Mouse (Mus musculus) CD4-positive, CD25-positive, alpha-beta regulatory T cell, adult 2 months (primary cell): ENCODE data around the gene Eno2.
A peak's percentile ranks its signal among the peaks of the same experiment; 100 is the strongest.
"Not testable (repeated sequence)": the region's sequence is repeated elsewhere in the genome, so short reads cannot be mapped to it uniquely, and the experiment has no call there.

Source experiments
- DNase-seq: peaks from one replicate; pipeline ENCODE4 v3.0.0-alpha.2; 2012; ENCODE audit warnings: low read depth, low spot score

The Eno2 gene

DNA sequence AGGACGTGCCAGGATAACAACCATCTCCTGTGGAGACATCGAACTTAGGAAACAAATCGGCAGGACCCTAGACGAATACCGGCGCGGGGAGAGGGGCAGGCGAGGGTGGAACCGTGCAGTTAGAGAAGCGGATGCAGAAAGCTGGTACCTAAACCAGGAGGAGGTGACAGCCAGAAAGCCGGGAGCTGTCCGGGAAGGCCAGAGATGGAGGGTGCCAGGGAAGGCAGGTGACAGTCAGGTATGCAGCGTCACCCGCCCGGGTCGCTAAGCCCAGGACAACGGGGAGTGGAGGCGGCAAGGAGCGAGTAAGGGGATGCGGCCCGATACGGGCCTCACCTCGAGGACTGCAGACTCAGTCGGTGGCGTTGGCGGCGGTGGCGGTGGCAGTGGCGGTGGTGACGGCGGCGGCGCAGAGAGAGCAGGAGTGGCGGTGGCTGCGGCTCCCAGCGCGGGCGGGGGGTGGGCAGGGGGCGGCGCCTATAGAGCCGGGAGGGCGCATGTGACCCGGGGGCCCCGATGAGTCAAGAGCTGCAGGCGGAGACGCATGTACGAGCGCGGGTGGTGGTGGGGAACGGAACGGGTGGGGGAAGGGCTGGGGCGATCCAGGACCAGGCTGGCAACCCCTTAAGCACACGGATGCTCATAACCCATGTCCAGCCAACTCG is at the start of gene Eno2:
Gene Eno2 (minus strand): TSS at position 573 of the 665 bp plus-strand sequence.
- peak; percentile 81 for DNase-seq

GRCm38 (mm10) chr6:124817971-124818370 is 48.5 kb upstream of the Eno2 start:
- DNase-seq, result no peak

GRCm38 (mm10) chr6:124817563-124817962 is 48.1 kb upstream of the Eno2 start:
- DNase-seq, result no peak

DNA sequence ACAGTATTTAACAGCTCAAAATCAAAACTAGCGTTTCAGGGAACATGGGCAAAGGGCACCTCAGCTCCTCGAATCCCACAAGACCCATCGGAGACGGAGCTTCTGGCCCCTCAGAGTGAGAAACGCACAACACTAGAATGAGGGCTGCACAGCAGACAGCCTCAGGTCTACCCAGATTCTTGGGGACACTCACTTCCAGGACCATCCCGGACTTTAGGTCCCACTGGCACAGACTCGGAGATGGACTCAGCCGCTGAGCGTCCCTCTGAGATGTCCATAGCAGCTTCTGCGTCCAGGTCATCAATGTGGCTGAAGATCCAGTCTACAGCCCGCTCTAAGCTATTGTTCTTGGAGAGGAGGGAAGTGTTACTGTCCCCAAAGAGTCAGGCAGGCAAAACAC is 47.7 kb upstream of the Eno2 start:
- DNase-seq, result no peak

DNA sequence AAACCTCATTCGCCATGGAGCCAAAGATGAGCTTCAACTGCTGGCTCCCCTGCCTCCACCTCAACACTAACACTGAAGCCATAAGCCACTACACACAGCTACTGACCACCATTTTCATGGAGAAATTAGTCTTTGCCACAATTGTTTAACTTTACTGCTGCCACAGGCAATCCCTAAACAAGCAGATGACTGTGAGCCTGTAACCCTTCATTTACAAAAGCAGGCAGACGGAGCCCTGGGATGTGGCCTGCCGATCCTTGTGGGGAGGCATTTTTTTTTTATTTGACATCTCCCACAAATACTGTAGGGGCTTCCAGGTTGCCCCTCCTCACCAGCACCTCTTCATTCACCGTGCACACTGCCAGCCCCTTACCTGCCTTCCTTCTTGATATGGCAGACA is 47.1 kb upstream of the Eno2 start:
- DNase-seq, result no peak

DNA sequence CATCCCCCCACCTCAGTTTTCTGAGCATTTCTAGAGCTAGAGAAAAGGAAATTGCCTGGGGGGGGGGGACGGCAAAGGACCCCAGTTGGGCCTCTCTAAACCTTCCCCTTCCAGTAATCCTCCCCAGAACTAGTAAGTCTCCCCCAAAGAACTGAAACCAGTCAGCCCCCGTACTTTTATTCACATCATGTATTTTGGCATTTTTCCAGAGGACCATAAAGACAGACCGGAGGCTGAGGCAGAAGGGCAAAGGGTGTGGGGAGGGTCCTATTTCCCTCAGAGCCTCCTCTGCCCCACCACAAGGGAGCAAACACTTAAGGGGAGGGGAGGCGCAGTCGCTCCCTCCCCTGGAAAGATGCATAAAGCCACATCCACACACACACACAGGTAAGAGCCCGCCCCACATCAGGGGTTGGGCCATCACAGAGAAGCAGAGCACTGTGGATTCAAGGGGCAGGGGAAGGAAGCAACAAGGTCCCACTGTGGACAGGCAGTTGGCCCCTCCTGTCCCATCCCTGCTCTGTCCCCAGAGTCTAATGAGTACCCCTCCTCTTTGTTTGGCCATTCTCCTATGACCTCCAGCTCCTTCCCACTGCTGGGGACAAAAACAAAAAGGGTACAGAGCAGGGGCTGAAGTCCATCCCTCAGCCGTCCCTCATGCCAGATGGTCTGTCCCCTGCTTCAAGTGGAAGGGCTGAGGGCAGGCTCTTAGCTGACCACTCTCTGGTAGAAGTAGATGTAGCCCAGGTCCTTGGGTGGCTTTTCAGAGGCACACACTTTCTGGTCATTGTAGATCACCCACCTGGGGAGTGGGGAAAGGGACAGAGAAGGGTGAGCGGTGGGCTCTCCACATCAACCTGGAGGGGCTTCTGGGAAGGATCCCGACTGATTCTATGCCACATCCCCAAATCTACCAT is 45.6 kb upstream of the Eno2 start:
- no peak for DNase-seq

DNA sequence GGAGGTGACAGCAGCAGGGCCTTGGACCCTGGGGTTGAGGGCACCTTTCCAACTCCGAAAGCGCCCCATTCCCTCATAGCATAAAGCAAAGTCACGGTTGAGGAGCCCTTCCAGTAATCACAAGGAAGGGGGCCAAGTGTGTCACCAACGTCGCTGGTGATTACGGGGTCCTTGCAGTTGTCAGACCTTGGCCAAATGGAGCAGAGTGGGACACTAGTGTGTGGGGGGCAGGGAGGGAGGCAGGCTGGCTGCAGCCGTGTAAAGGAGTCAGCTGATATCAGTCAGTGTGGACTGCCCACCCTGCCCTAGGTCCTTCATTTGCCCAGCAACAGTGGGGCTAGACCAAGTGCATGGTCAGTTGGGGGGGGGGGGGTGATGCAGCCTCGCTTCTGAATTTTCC is 45.0 kb upstream of the Eno2 start:
- DNase-seq, result no peak

DNA sequence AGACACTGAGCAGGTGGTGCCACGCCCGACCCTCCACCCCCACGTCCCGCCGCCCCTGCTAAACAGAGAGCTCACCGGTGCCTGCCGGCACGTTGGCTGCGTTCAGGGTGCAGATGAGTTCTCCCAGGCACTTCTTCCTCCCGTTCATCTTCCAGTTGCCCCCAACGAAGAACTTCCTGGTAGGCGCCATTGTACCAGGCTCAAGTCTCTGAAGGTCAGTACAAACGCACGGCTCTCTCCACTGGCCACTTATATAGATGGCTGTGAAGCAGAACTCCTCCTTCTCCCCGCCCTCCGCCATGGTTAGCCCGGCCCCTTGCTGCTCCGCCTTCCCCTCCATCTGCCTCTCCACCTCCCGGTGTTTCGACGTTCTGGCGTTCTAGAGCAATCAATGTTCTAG is 44.5 kb upstream of the Eno2 start, which contains the start of gene Tpi1:
Gene Tpi1 (minus strand): TSS at position 364 of the 400 bp plus-strand sequence.
- peak; percentile 87 for DNase-seq

DNA sequence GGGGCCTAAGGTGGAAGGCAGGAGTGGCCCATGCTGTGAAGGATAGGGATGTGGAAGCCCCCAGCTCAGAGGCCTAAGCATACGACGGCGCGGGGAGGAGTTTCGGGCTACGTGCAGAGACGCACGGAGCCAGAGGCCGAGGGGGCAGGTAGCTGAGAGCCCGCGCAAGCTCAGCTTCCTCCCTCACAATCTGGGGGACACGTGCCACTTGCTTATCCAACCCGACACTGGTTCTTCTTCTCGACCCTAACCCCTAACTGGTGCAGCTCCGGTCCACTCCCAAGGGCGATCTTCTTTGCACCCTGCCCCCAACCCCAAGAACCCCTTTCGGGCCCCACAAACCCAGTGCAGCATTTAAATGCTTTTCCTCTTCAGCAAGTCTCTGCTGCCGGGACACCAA is 44.0 kb upstream of the Eno2 start:
- peak; percentile 79 for DNase-seq

GRCm38 (mm10) chr6:124812848-124813247 is 43.4 kb upstream of the Eno2 start:
- DNase-seq, result no peak

DNA sequence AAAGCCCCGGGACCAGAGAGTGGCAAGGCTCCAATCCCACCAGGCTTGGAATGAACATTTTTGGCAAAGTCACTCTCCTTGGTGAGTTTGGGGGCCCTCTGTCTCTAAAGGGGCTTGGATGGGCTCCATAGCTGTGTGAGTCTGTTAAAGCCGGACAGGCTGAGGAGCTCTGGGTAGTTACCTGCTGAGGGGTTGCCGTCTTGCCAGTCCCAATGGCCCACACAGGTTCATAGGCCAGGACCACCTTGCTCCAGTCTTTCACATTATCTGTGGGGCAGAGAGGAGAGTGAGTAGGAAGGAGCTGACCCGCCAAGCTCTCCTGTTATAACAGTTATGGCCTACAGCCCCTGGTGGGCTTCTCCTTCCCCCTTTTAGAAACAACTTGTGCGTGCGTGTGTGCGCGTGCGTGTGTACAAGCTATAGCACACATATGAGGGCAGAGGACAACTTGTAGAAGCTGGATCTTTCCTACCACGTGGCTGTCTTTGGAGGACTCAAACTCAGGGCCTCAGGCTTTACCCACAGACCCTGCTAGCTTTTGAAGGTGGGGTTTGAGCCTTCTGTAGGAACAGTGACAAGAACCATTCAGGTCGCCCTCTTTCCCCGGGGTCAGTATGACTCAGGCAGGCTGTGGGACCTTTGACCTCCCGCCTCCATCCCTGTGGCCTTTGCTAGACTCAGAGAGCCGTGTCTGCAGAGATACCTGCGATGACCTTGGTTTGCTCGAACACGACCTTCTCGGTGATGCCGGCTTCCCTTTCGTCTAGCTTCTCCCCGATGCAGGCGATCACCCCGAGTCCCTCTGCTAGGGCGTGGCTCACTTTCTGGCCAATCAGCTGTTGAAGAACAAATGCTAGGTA is 42.5 kb upstream of the Eno2 start:
- DNase-seq, result no peak

GRCm38 (mm10) chr6:124811403-124811665 is 41.9 kb upstream of the Eno2 start:
- no peak for DNase-seq

GRCm38 (mm10) chr6:124810566-124811402 is 41.3 kb upstream of the Eno2 start:
- DNase-seq, result not testable (repeated sequence)

DNA sequence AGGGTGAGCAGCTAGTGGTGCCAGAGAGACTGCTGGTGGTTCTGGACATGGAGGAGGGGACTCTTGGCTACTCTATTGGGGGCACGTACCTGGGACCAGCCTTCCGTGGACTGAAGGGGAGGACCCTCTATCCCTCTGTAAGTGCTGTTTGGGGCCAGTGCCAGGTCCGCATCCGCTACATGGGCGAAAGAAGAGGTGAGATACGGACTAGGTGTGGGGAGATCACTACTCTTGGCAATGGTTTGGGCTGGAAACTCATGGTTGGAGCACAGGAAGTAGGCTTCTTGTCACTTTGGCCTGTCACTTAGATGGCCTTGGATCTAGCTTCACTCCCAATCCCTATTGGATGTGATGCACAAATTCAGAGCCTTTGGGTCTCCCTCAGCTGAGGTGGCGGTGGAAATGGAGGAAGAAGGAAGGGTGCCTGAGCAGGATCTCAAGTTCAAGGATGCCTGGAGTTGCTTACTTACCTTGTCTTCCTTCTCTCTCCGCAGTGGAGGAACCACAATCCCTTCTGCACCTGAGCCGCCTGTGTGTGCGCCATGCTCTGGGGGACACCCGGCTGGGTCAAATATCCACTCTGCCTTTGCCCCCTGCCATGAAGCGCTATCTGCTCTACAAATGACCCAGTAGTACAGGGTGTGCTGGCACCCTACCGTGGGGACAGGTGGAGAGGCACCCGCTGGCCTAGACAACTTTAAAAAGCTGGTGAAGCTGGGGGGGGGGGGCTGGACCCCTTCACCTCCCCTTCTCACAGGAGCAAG is 40.5 kb upstream of the Eno2 start:
- no peak for DNase-seq

- DNase-seq, result peak; percentile 74
Observed at GRCm38 (mm10) chr6:124809052-124809774, 39.7 kb upstream of the Eno2 start.

DNA sequence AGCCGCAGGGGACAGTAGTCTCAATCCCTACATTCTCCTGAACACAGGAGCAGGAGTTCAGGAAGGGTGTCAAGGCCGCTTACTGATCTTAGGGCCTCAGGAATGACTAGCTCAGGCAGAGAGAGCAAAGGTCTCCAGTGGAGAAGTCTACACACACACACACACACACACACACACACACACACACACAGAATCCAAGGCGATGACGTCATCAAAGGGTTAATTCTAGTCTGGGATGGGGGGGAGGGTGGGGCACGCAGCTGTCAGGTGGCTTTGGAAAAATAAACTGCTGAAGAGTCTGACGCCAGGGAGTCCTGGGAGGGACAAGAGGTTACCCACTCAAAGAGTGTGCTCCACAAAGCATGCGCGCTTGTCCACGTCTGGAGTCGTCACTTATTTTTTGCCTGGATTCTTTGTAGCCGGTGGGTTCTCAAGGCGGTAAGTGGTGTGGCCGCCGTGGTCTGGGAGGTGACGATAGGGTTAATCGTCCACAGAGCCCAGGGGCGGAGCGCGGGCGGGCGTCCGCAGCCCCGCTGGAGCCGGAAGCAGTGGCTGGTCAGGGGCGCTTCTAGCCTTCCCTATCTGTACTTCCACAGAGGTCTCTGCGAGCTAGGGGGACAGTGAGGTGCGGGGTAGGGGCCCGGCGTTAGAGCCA is 39.0 kb upstream of the Eno2 start, which contains the start of gene Spsb2:
Gene Spsb2 (plus strand): TSS at position 304 of the 655 bp plus-strand sequence.
- DNase-seq, result peak; percentile 45

DNA sequence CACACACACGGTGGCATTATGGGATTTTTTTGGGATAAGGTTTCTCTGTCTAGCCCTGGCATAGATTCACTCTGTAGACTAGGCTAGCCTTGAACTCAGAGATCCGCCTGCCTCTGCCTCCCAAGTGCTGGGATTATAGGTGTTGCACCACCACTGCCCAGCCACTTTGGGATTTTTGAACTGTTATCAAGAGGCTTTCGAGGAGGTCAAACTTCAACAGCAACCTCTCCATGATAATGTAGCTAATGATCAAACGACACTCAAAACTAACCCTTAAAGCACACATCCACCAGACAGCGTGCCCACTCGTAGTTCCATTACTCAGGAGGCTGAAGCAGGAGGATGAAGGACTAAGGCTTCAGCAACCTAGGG is 38.5 kb upstream of the Eno2 start:
- DNase-seq, result no peak

- DNase-seq, result no peak
Observed at GRCm38 (mm10) chr6:124807366-124807765, 37.9 kb upstream of the Eno2 start.

DNA sequence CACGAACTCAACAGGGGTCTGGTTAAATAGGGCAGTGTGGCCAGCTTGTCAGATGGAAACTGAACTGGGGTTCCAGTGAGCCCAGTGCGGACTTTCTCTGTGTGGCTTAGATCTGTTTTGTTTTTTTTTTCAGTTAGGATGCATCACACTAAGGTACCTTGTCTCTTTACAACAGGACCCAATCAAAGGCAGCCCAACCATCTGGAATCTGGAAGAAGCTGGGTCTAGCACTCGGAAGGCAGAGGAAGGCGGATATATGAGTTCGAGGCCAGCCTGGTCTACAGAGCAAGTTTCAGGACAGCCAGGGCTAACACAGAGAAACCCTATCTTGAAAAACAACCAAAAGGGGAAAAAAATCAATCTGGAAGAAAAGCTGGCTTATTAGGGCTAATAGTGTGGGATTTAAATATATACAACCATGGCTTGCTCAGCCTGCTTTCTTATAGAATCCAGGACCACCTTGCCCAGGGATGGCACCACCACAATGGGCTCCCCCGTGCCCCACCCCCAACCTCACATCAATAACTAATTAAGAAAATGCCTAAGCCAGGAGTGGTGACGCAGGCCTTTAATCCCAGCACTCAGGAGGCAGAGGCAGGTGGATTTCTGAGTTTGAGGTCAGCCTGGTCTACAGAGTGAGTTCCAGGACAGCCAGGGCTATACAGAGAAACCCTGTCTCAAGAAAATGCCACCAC is 37.1 kb upstream of the Eno2 start:
- no peak for DNase-seq
